Mouse (Mus musculus): ENCODE data around the gene Syngr4.

GRCm38 (mm10) chr7:45909145-45909544, 12.6 kb upstream of the Syngr4 start:
- TF ChIP-seq CTCF (conservative IDR thresholded peaks at IDR 0.05; ENCODE audit: low read length): no peak
- no peak for TF ChIP-seq NANOG (IDR thresholded peaks at IDR 0.05; ENCODE audit: borderline replicate concordance, low read length)

Data from E14TG2a.4 (cell line).